Mouse (Mus musculus) thymus, postnatal 4 days (tissue): ENCODE results near the gene Rnf212.
A peak's percentile ranks its signal among the peaks of the same experiment; 100 is the strongest.

ENCODE experiments used
- DNase-seq: peaks from one replicate; pipeline ENCODE4 v3.0.0; 2021

The Rnf212 gene

GRCm38 (mm10) chr5:108708981-108709731 lies 65.6 kb downstream of the Rnf212 start:
- DNase-seq, result no peak

GRCm38 (mm10) chr5:108708419-108708818 lies 66.4 kb downstream of the Rnf212 start:
- DNase-seq, result no peak

- no peak for DNase-seq
Observed at GRCm38 (mm10) chr5:108707758-108708157, 67.0 kb downstream of the Rnf212 start.

DNA sequence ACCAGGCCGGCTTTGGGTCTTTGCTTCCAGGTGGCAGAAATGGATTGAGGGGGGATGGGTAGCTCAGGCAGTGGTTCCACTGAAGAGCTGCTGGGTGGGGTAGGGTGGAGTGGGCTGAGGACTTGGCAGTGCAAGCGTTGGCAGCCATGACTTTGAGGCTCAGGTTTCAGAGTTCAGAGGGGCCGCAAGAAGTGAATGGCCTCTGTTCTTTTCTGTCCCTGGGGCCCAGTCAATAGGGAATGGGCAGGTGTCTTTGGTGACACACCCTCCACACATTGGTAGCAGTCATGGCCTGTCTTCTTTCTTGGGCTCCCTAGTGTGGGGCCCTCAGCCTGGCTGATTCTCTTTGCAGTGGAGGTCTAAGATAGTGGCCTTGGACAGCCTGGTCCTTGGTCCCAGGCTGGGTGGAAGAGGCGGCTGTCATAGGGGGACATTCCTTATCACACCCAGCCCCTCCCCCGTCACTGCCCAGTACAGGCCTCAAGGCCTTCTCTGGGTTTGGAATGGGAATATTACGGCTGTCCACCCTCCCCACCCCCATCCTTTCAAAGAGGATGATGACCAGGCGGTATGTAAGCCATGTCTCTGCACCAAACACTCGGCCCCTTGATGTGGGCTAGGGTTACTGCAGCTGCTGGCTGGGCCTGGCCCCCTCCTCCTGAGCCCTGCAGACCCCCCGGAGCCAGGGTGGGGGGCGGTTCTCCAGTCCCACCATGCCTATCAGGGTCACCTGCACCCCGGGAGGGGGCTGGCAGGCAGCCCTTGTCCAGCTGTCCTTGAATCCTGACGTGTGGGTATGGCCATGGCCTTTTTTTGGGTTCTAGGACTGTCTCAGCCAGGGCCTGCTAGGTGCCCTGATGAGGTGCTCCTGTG lies 70.8 kb downstream of the Rnf212 start:
- no peak for DNase-seq

DNA sequence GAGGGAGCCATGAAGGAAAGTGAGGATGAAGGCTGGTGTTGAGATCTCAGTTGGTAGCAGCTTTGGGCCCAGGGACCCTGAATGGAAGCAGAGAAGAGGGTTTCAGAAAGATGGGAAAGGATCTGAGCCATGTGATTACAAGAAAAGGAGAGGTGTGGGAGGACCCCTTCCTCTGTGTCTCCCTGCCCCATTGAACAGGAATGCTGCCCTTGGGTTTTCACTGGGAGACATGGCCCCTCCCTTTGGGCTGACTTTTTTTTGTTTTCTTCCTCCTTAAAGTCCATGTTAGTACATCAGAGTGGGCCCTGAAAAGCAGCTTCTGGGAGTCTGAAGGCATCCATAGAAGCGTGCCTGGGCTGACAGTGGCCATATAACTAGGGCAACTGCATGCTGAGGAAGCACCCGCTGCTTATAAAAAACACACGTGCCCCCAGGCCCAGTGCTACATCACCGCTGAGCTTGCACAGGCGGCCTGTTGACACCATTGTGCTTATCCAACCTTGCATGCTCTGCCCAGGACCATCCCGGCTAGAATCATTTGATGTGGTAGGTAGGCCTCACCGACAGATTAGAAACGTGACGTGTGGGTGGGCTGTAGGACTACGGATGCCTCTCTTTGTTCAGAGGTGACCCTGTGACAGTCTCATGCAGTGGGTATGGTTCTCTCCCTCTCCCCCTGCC lies 73.3 kb downstream of the Rnf212 start:
- DNase-seq, result no peak

- DNase-seq, result no peak
Observed at GRCm38 (mm10) chr5:108700346-108700745, 74.4 kb downstream of the Rnf212 start.

GRCm38 (mm10) chr5:108697341-108697753 lies 77.4 kb downstream of the Rnf212 start:
- no peak for DNase-seq

DNA sequence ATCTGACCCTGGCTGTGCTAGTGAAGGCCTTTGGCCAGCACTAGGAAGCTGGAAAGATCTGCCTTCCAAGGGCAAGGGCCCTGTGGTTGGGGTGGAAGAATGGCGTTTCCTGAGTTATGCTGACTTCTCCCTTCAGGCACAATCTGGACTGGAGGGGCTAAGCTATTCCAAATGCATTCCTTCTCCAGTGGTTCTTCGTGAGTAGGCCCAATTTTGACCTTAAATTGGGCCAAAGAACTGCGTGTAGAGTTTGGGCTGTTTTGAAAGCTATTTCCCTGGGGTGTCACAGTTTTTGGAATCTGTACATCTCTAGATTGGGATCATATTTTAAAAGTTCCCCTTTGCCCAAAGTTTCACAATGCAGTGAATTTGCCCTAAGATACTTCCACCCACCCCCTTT lies 78.2 kb downstream of the Rnf212 start:
- DNase-seq, result no peak

GRCm38 (mm10) chr5:108695861-108696260 lies 78.9 kb downstream of the Rnf212 start:
- no peak for DNase-seq

DNA sequence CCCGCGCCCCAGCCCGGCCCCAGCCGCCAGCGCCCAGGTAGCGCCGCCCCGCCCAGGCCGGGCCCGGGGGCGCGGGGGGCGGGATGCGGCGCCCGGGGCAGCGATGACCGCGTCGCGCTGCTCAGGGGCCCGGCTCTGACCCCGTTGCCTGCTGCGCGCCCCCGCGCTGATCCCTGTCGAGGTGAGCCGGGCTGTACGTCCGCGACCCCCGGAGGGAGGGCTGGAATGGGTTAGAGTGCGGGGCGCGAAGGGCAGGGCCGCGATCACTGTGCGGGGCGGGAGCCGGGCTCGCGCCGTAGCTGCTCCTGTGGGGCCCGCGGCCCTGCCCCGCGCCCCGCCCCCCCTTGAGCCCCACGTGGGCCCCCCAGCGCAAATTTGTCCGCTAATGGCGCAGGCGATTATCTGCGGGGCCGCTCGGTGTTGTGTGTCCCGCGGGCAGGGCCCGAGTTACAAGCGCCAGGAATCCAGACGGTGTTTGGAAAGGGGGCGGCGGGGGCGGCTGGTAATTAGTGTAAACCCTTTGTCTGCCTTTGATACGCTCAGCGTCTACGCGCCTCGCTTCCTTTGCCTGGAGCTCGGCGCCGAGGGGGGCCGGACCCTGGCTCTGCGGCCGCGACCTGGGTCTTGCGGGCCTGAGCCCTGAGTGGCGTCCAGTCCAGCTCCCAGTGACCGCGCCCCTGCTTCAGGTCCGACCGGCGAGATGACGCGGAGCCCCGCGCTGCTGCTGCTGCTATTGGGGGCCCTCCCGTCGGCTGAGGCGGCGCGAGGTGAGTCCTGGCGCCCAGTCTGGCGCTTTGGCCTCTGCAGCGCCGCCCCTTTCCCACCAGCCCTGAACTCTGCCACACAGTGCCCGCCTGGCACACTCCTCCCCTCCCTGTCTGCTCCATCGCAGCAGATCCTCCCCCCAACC lies 80.2 kb downstream of the Rnf212 start:
- peak; percentile 60 for DNase-seq

DNA sequence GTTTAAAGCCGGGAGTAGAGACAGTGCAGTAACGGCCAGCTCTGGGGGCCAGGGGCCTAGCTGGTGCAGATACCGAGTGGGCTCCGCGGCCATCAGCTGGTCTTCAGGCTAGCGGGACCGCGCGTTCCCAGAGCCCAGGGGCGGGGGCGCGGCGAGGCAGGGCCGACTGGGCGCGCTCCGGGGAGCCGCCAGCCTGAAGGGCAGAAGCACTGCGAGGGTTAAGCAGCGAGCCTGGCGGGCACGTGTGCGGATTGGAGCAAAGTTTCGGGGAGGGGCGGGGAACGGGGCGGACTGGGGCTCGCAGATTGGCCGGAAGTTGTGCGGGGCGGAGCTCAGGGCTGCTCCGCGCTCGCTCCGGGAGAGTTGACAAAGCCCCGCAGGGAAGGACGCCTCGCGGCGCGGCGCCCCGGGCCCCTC lies 80.9 kb downstream of the Rnf212 start:
- DNase-seq, result peak; percentile 92

DNA sequence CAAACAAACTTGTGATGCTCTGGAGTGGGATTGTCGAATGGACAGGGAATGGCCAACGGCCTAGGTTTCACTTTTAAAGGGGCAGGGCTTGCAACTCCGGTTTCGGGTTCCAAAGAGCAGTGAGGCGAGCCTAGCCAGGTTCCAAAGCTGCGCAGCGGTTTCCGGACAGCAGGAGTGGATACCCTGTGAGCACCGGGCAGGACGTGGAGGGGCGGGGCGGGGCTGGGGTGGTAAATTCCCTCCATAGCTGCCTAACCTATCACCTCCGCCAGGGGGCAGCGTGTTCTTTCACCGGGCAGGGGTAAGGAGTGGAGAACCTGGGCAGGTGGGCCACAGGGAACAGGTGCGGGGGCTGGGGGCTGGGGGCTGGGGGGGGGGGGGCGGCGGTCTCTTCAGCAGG lies 82.5 kb downstream of the Rnf212 start, which contains the start of gene Fgfrl1:
Fgfrl1 (plus strand) TSS at position 112 of the 400 bp plus-strand sequence.
- DNase-seq, result peak; percentile 84

GRCm38 (mm10) chr5:108691152-108691551 lies 83.6 kb downstream of the Rnf212 start:
- DNase-seq, result no peak

- no peak for DNase-seq
Observed at GRCm38 (mm10) chr5:108689091-108689490, 85.7 kb downstream of the Rnf212 start.

DNA sequence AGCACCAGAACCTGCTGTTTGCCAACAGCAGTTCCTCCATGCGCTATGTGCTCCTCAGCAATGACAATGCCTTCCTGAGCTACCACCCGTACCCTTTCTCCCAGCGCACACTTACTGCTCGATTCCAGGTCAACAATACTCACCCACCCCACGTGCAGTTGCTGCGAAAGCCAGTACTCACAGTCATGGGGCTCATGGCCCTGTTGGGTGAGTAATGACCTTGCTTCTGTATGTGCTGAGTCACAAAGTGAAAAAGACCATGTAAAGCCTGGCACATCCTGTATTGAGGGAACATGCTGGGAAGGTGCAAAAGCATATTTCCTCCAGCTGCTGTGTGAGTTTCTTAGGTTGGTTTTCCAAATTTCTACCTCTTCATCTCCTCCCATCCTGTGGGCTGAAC lies 93.9 kb downstream of the Rnf212 start:
- no peak for DNase-seq

DNA sequence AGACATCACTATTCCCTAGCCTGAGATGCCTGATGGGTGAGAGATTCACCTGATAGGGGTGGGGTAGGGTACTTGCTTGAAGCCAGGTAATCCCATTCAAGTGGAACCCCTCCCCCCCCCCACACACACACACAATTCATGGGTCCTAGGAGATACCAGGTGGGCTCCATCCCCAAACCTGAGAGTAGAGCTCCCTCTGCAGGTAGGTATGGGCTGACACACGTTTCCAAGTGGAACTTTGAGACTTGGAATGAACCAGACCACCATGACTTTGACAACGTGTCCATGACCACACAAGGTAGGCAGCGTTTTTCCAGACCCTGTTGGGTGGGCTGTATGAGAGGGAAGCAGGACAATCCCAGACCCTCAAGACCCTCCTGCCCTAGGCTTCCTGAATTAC lies 94.9 kb downstream of the Rnf212 start:
- DNase-seq, result no peak
